Mouse (Mus musculus): Measurements from ENCODE around the gene Styxl1. TPM values are rescaled to one million over a fixed set of nuclear protein-coding genes. Genes with fewer than 3 reads are reported as not detected.
A peak's percentile ranks its signal among the peaks of the same experiment; 100 is the strongest.

Styxl1 gene
- polyA plus RNA-seq, 1 experiment from 2014 or later: 0.41 TPM

DNA sequence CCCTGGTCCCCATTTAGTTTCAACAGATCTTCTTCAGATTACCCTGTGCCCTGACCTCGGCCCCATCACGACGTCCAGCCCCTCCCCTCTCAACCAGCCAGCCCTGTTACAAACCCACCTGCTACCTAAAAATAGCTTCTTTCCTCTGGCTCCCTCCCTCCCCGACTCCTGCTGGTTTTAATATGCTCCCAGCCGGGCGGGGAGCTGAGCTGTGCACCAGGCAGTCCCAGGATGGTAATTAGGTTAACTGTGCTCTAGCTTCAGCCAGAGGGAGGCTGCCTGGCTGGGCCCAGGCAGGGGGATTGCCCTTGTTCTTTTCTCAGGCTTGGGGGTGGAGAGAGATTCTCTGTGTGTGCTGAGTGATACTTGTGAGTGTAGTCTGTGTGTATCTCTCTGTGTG, 22.7 kb upstream of the Styxl1 start:
- H3K9ac ChIP-seq: 0 out of 2 replicates have a peak overlapping the region, but pooled peaks have one; percentile 19
- H3K4me1 ChIP-seq: peaks cover 13% of the 10 kb centered on the region; the same call in 1 of the 2 replicates
- 0 out of 2 replicates have a peak overlapping the region, but pooled peaks have one; percentile 27 for H3K27ac ChIP-seq
- no peaks in the 10 kb centered on the region for H3K9me3 ChIP-seq (replicated peaks)
- no peaks in the 10 kb centered on the region for H3K36me3 ChIP-seq (ENCODE audit: poor library complexity, severe bottlenecking)
- no peak overlapping the region; the same call in 1 of the 2 replicates for H3K4me2 ChIP-seq
- no peak overlapping the region for H3K4me3 ChIP-seq
- H3K27me3 ChIP-seq: peaks cover 10% of the 10 kb centered on the region; the same call in 1 of the 2 replicates
- ATAC-seq: no peak
- 1% methylated on average over 6 of the region's 6 CpGs for WGBS

DNA sequence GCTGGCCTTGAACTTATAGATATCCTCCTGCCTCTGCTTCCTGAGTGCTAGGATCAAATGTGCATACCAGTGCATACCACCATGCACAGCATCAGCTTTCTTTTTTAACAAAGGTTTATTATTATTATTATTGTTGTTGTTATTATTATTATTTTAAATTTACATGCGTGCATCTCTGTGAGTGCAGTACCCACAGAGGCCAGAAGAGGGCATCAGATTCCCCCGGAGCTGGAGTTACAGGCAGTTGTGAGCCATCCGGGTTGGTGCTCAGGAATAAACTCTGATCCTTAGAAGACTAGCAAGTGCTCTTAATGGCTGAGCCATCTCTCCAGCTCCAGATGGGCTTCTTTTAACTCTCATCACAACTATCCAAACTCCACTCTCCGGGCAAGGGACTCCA, 21.6 kb upstream of the Styxl1 start:
- Histone ChIP-seq H3K27ac (no peak overlapping the region), H3K4me3 (no peak overlapping the region), H3K4me2 (no peak overlapping the region), H3K36me3 (ENCODE audit: poor library complexity, severe bottlenecking) (no peaks in the 10 kb centered on the region), H3K4me1 (peaks cover 13% of the 10 kb centered on the region; the same call in 1 of the 2 replicates), H3K9me3 (replicated peaks) (no peaks in the 10 kb centered on the region), H3K9ac (no peak overlapping the region), H3K27me3 (0 out of 2 replicates have a peak, but pooled peaks cover 6% of the 10 kb centered on the region)
- 51% methylated on average over 4 of the region's 4 CpGs for WGBS
- no peak for ATAC-seq

DNA sequence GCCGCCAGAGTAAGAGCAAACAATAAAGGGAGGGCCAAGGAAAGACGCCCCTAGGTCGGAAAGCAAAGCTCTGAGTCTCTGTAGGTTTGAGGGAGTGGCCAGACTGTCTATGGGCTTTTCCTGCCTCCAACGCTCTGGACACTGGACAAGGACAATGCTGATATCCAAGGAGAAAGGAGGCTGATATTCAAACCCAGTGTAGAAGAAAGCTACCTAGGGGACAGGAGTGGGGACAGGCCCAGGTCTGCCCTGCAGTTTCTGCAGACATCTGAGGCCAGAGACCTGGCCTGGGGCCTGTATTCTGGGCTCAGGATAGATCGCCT, 16.6 kb upstream of the Styxl1 start:
- Histone ChIP-seq H3K36me3 (ENCODE audit: poor library complexity, severe bottlenecking) (peaks cover 25% of the 10 kb centered on the region), H3K4me3 (no peak overlapping the region), H3K27ac (no peak overlapping the region), H3K4me1 (no peaks in the 10 kb centered on the region; the same call in 1 of the 2 replicates), H3K9me3 (replicated peaks) (no peaks in the 10 kb centered on the region), H3K4me2 (peak overlapping the region; percentile 45), H3K27me3 (no peaks in the 10 kb centered on the region), H3K9ac (no peak overlapping the region)
- WGBS: 5% methylated on average over 5 of the region's 5 CpGs
- ATAC-seq: no peak; the same call in 1 of the 2 replicates

DNA sequence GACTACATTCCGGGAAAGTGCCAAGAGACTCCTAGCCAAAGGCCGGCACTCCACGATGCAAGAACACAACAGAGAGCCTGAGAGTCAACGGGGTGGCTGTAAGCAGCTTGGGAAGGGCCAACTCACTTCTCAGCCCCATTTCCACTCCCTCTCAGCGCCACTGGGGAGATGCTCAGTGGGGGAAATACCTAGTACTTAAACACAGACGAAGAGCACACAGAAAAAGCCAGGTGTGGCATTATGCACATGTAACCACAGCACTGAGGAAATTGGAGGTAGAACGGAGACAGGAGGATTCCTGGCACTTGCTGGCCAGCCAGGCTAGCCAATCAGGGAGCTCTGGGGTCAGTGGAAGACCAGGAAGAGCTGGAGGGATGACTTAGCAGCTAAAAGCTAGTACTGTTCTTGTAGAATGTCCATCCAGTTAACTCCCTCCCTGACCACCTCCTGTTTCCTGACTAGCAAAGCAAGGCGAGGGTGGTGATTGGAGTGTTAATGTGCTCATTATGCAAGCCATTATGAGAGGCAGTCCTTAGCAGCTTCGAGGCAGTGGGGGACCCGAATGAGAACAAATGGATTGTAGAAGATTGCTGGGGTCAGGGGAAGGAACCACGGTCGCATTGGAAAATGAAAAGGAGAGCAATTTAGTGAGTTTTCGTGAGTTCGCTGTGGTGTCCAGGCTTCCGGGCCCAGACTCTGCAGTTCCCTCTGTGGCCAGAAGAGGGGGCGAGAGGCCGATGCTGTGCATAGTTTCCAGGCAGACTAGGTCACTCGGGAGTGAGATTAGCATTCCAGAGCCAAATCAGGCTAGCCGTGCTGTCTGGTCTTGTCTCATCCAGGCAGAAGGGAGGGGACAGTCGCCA, 16.0 kb upstream of the Styxl1 start:
- 0 out of 2 replicates have a peak overlapping the region, but pooled peaks have one; percentile 14 for H3K4me3 ChIP-seq
- H3K4me1 ChIP-seq: no peaks in the 10 kb centered on the region; the same call in 1 of the 2 replicates
- no peaks in the 10 kb centered on the region for H3K27me3 ChIP-seq
- no peak overlapping the region for H3K9ac ChIP-seq
- H3K4me2 ChIP-seq: peak overlapping the region; percentile 45
- peak; percentile 90 for ATAC-seq
- H3K9me3 ChIP-seq (replicated peaks): no peaks in the 10 kb centered on the region
- peak overlapping the region; percentile 4; the same call in 1 of the 2 replicates for H3K27ac ChIP-seq
- WGBS: 9% methylated on average over 20 of the region's 20 CpGs
- peaks cover 31% of the 10 kb centered on the region for H3K36me3 ChIP-seq (ENCODE audit: poor library complexity, severe bottlenecking)

DNA sequence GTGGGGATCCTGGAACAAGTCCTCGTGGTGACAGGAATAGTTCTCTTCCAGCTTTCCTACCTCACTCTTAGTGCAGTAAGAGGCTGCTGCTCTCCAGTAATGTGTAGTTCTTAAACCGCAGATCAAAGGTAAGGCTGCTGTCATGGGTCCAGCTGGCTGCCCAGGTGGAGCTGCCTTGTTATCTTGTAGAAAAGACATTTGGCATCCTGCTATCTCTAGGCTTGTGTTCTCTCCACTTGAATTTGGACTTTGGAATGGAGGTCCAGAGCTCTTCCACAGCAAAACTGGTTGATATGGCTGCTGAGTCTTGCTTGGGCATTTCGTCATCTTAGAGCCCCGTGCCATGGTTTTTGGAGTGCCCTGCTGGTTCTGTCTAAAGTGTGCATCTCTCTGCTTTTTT, 4.7 kb upstream of the Styxl1 start:
- Histone ChIP-seq H3K27me3 (no peaks in the 10 kb centered on the region), H3K4me2 (no peak overlapping the region), H3K4me1 (peaks cover 22% of the 10 kb centered on the region), H3K36me3 (ENCODE audit: poor library complexity, severe bottlenecking) (peaks cover 65% of the 10 kb centered on the region), H3K9me3 (replicated peaks) (no peaks in the 10 kb centered on the region), H3K4me3 (no peak overlapping the region), H3K27ac (no peak overlapping the region), H3K9ac (no peak overlapping the region)
- WGBS: 90% methylated on average over 4 of the region's 4 CpGs
- no peak for ATAC-seq

DNA sequence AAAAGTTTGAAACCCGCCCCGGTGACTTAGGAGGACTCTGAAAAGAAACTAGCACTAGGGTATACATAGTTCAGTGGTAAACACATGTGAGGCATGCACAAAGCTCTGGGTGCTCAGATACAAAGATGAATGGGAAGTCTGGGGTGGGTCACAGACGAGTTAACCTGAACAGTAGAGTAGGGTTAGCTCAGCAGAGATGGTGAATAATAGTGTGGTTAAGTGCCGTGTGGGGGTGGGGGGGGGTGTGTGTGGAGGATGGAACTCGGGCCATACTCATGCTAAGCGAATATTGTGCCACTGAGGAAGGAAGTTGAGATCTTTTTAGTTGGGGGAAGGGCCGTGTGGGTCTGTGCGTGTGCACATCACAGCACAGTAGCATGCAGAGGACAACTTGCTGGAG, 2.1 kb upstream of the Styxl1 start:
- ATAC-seq: no peak
- no peak overlapping the region for H3K27ac ChIP-seq
- H3K9me3 ChIP-seq (replicated peaks): no peaks in the 10 kb centered on the region
- H3K4me2 ChIP-seq: peak overlapping the region; percentile 93; the same call in 1 of the 2 replicates
- 88% methylated on average over 8 of the region's 8 CpGs for WGBS
- peaks cover 39% of the 10 kb centered on the region for H3K36me3 ChIP-seq (ENCODE audit: poor library complexity, severe bottlenecking)
- H3K27me3 ChIP-seq: 0 out of 2 replicates have a peak, but pooled peaks cover 5% of the 10 kb centered on the region
- H3K4me3 ChIP-seq: no peak overlapping the region
- H3K9ac ChIP-seq: peak overlapping the region; percentile 96
- H3K4me1 ChIP-seq: peaks cover 28% of the 10 kb centered on the region

DNA sequence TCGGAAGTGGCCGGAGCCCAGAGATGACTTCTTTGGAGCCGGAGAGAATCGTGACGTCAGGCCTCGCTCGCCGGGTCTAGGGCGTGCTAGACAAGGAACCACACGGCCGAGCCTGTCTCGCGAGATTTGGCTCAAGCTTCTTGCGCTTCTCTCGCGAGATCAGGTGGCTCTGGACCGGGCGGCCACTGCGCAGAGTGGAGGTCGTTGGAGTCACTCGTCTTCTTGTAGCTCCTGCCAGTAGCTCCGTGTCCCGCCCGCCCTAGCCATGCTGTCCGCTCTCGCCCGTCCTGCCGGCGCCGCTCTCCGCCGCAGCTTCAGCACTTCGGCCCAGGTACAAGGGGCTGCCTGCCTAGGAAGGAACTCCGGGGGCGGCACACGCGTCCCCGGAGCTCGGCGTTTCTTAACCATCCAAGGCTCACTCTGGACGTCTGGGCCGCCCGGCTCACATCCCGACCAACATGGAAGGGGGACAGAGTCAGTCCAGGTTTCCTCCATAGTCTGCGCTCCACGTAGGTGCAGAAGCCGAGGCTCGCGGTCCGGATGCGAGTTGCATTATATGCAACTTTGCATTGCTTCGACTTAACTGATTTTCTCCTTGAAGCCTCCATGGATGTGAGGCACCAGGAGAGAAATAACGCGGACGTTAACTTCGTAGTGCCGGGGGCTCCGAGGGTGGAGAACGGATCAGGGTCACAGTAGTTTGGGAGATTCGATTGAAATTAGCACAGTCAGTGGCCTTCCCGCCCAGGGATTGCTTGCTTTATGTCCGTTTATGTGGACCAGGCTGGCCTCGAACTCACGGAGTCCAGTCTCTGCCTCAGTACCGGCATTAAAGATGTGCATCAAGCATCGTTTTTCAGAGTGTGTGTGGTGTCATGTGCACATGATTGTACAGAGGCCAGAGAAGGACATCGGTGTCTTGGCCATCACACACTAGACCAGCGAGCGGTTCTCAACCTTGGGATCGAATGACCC, 573 bp upstream of the Styxl1 start, which contains the start of gene Mdh2:
Gene Mdh2, plus strand, starts transcription at position 10 of the 975 bp plus-strand sequence.
- 1% methylated on average over 69 of the region's 70 CpGs for WGBS
- H3K36me3 ChIP-seq (ENCODE audit: poor library complexity, severe bottlenecking): peaks cover 23% of the 10 kb centered on the region
- H3K9me3 ChIP-seq (replicated peaks): no peaks in the 10 kb centered on the region
- 0 out of 2 replicates have a peak, but pooled peaks cover 5% of the 10 kb centered on the region for H3K27me3 ChIP-seq
- peaks cover 28% of the 10 kb centered on the region for H3K4me1 ChIP-seq
- peak within 1 kb of the TSS; percentile 93 for H3K4me2 ChIP-seq
- peak within 1 kb of the TSS; percentile 96 for H3K9ac ChIP-seq
- ATAC-seq: peak; percentile 99
- peak within 1 kb of the TSS; percentile 90 for H3K27ac ChIP-seq
- H3K4me3 ChIP-seq: peak within 1 kb of the TSS; percentile 85

DNA sequence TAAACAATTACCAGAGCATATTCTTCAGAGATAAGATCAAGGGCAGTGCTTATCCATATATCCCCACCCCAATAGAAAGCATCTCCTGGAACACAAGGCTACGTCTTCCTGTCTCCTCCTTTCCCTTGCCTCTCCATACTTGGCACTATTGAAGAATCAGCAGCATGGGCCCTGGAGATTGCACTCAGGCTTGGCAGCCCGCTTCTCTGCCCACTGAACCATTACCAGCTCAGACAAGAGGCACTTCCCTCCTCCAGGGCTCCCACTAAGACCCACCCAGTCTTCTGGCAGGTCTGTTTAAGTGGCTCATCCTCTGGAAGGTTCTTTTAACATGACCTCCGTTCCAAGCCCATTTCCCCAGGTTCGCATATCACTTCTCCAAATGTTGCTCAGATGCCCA, 1.6 kb downstream of the Styxl1 start:
- no peak for ATAC-seq
- Histone ChIP-seq H3K4me3 (no peak overlapping the region), H3K9me3 (replicated peaks) (no peaks in the 10 kb centered on the region), H3K9ac (peak overlapping the region; percentile 12; the same call in 1 of the 2 replicates), H3K4me2 (no peak overlapping the region), H3K36me3 (ENCODE audit: poor library complexity, severe bottlenecking) (peaks cover 1% of the 10 kb centered on the region), H3K27ac (no peak overlapping the region), H3K27me3 (0 out of 2 replicates have a peak, but pooled peaks cover 5% of the 10 kb centered on the region), H3K4me1 (peaks cover 28% of the 10 kb centered on the region)
- 84% methylated on average over 4 of the region's 4 CpGs for WGBS

DNA sequence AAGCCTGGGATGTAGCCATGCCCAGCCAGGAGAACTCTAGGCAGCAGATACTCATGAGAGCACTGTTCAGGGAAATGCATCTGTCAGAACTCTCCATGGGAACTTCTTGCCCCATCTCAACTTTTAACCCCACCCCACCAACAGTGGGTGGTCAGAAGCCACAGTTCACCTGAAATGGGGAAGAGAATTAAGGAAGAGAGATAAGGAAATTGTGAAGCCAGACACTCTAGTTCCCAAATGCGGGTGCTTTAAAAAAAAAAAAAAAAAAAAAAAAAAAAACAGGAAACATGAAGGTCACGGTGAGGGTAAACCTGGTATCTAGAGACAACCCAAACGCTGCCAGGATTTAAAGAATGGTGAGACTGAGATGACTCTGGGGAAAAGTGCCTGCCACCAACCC, 5.7 kb downstream of the Styxl1 start:
- ATAC-seq: no peak
- H3K27me3 ChIP-seq: 0 out of 2 replicates have a peak, but pooled peaks cover 5% of the 10 kb centered on the region
- peaks cover 3% of the 10 kb centered on the region for H3K4me1 ChIP-seq
- H3K4me2 ChIP-seq: no peak overlapping the region
- H3K27ac ChIP-seq: no peak overlapping the region
- H3K36me3 ChIP-seq (ENCODE audit: poor library complexity, severe bottlenecking): no peaks in the 10 kb centered on the region
- WGBS: 74% methylated on average over 3 of the region's 3 CpGs
- no peaks in the 10 kb centered on the region for H3K9me3 ChIP-seq (replicated peaks)
- H3K4me3 ChIP-seq: no peak overlapping the region
- no peak overlapping the region for H3K9ac ChIP-seq

DNA sequence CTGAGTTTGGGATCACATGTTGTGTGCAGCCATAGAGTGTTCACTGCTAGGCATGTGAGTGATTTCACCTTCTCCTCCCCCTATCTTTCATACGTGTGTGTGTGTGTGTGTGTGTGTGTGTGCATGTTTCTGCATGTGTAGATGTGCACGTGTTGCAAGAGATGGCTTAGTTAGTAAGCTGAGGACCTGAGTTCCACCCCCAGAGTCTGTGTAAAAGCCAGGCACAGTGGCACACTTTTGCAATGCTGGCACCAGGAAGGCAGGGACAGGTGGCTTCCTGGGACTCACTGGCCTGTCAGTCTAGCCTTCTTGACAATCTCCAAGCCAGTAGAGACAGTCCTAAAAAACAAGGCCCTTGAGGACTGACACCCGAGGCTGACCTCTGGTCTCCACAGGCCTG, 13.2 kb downstream of the Styxl1 start:
- ATAC-seq: no peak
- Histone ChIP-seq H3K9me3 (replicated peaks) (no peaks in the 10 kb centered on the region), H3K4me3 (no peak overlapping the region), H3K27me3 (no peaks in the 10 kb centered on the region; the same call in 1 of the 2 replicates), H3K9ac (no peak overlapping the region), H3K4me2 (no peak overlapping the region), H3K36me3 (ENCODE audit: poor library complexity, severe bottlenecking) (no peaks in the 10 kb centered on the region), H3K27ac (no peak overlapping the region), H3K4me1 (no peaks in the 10 kb centered on the region)
- WGBS: 60% methylated on average over 3 of the region's 3 CpGs

DNA sequence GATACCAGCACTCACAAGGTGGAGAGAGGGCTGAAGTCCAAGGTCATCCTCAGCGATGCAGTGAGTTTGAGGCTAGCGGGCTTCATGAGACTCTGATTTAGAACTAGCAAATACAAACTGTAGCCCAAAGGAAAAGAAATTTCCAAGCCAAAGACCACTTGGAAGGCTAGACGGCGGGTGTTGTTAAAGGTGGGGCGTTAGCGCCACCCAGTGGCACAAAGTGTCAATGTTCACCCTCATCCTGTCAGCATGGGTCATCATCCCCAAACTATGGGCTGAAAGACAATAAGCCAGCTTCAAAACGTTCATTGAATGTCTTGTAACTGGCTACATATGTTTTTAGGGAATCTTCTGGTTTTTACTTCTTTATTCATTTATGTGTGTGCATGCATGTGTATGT, 14.7 kb downstream of the Styxl1 start:
- WGBS: under 1% methylated on average over 7 of the region's 7 CpGs
- Histone ChIP-seq H3K4me1 (no peaks in the 10 kb centered on the region), H3K9me3 (replicated peaks) (no peaks in the 10 kb centered on the region), H3K36me3 (ENCODE audit: poor library complexity, severe bottlenecking) (no peaks in the 10 kb centered on the region), H3K4me2 (no peak overlapping the region), H3K27me3 (no peaks in the 10 kb centered on the region; the same call in 1 of the 2 replicates), H3K9ac (no peak overlapping the region), H3K27ac (no peak overlapping the region), H3K4me3 (no peak overlapping the region)
- 0 out of 2 replicates have a peak, but pooled peaks have one; percentile 24 for ATAC-seq
